Mouse (Mus musculus) hindbrain, embryonic 12.5 days (tissue): ENCODE measurements around the gene Tst. TPM values are rescaled to one million over a fixed set of nuclear protein-coding genes. Genes with fewer than 3 reads are reported as not detected.
A peak's percentile ranks its signal among the peaks of the same experiment; 100 is the strongest.

Experiments used
- ATAC-seq: fragments of 200-750 bp; cut with Nextera tagmentation; 2 replicates; pipeline ENCODE4 v1.8.0; 2017; ENCODE audit warnings: moderate TSS enrichment; ENCODE audit not compliant: low FRiP score
- H3K27ac ChIP-seq: fragments of 300-500 bp; sonication (generic); 2 replicates; pipeline ENCODE4 v1.5.1; 2016; ENCODE audit warnings: mild to moderate bottlenecking
- H3K27me3 ChIP-seq: fragments of 300-500 bp; sonication (generic); 2 replicates; pipeline ENCODE4 v1.6.1; 2016; ENCODE audit warnings: mild to moderate bottlenecking
- H3K36me3 ChIP-seq: fragments of 300-500 bp; sonication (generic); 2 replicates; pipeline ENCODE4 v1.6.1; 2016; ENCODE audit warnings: mild to moderate bottlenecking
- H3K4me1 ChIP-seq: fragments of 300-500 bp; sonication (generic); 2 replicates; pipeline ENCODE4 v1.6.1; 2016
- H3K4me2 ChIP-seq: fragments of 300-500 bp; sonication (generic); replicated peaks from 2 replicates; pipeline ENCODE4 v1.6.1; 2016; ENCODE audit warnings: mild to moderate bottlenecking
- H3K4me3 ChIP-seq: fragments of 300-500 bp; sonication (generic); 2 replicates; pipeline ENCODE4 v1.5.1; 2016; ENCODE audit warnings: mild to moderate bottlenecking
- H3K9ac ChIP-seq: fragments of 300-500 bp; sonication (generic); 2 replicates; pipeline ENCODE4 v1.6.1; 2016; ENCODE audit warnings: mild to moderate bottlenecking, moderate library complexity
- H3K9me3 ChIP-seq: fragments of 300-500 bp; sonication (generic); replicated peaks from 2 replicates; pipeline ENCODE4 v1.6.1; 2016; ENCODE audit warnings: mild to moderate bottlenecking
- WGBS: fragments of 180-500 bp; shearing (Covaris S2); methylation state at CpG from one replicate; pipeline ENCODE4 v1.1.7; 2016; 5-methylcytosine and 5-hydroxymethylcytosine counted together
- polyA plus RNA-seq: library from polyadenylated mRNA; unstranded; fragments of >200 nt; fragmentation: Nextera tagmentation; extraction: Ambion mirVana; gene quantifications from 2 replicates; pipeline ENCODE4 v1.2.1, GENCODE M21; 2016

The Tst gene
- polyA plus RNA-seq: 7.0 and 9.3 TPM in 2 replicates

GRCm38 (mm10) chr15:78405517-78406211, at the start of gene Tst:
Tst (minus strand) TSS chr15:78405907.
- H3K9me3 ChIP-seq: no peaks in the 10 kb centered on the region
- peak within 1 kb of the TSS; percentile 59 for H3K4me3 ChIP-seq
- H3K4me1 ChIP-seq: peaks cover 57% of the 10 kb centered on the region
- H3K36me3 ChIP-seq: no peaks in the 10 kb centered on the region
- H3K27me3 ChIP-seq: peaks cover 28% of the 10 kb centered on the region
- peak within 1 kb of the TSS; percentile 68 for H3K9ac ChIP-seq
- WGBS: 2% methylated on average over 34 of the region's 34 CpGs
- ATAC-seq: peak; percentile 55
- H3K27ac ChIP-seq: peak within 1 kb of the TSS; percentile 90
- H3K4me2 ChIP-seq: peak within 1 kb of the TSS; percentile 83

GRCm38 (mm10) chr15:78455168-78455567, 49.5 kb upstream of the Tst start:
- Histone ChIP-seq H3K27ac (no peak overlapping the region), H3K36me3 (no peaks in the 10 kb centered on the region), H3K27me3 (no peaks in the 10 kb centered on the region), H3K4me2 (no peak overlapping the region), H3K9ac (no peak overlapping the region), H3K4me1 (peaks cover 1% of the 10 kb centered on the region), H3K4me3 (no peak overlapping the region), H3K9me3 (no peaks in the 10 kb centered on the region)
- 85% methylated on average over 4 of the region's 4 CpGs for WGBS
- ATAC-seq: no peak

- H3K4me3 ChIP-seq: no peak overlapping the region
- no peak for ATAC-seq
- H3K27ac ChIP-seq: no peak overlapping the region
- peaks cover 13% of the 10 kb centered on the region for H3K4me1 ChIP-seq
- H3K4me2 ChIP-seq: no peak overlapping the region
- H3K27me3 ChIP-seq: no peaks in the 10 kb centered on the region
- H3K9ac ChIP-seq: no peak overlapping the region
- WGBS: 82% methylated on average over 3 of the region's 3 CpGs
- no peaks in the 10 kb centered on the region for H3K9me3 ChIP-seq
- H3K36me3 ChIP-seq: no peaks in the 10 kb centered on the region
Observed at GRCm38 (mm10) chr15:78452929-78453328, 47.2 kb upstream of the Tst start.

- no peak overlapping the region for H3K4me2 ChIP-seq
- no peak overlapping the region for H3K27ac ChIP-seq
- H3K36me3 ChIP-seq: no peaks in the 10 kb centered on the region
- H3K27me3 ChIP-seq: no peaks in the 10 kb centered on the region
- H3K4me3 ChIP-seq: no peak overlapping the region
- ATAC-seq: no peak
- H3K4me1 ChIP-seq: peaks cover 15% of the 10 kb centered on the region
- H3K9me3 ChIP-seq: no peaks in the 10 kb centered on the region
- no peak overlapping the region for H3K9ac ChIP-seq
- WGBS: 89% methylated on average over 2 of the region's 2 CpGs
Observed at GRCm38 (mm10) chr15:78451201-78451600, 45.5 kb upstream of the Tst start.

GRCm38 (mm10) chr15:78450419-78450768, 44.7 kb upstream of the Tst start:
- 89% methylated on average over 6 of the region's 6 CpGs for WGBS
- H3K27ac ChIP-seq: peak overlapping the region; percentile 64; the same call in 1 of the 2 replicates

GRCm38 (mm10) chr15:78449694-78450418, 44.1 kb upstream of the Tst start:
- no peaks in the 10 kb centered on the region for H3K36me3 ChIP-seq
- H3K4me1 ChIP-seq: peaks cover 15% of the 10 kb centered on the region
- WGBS: 32% methylated on average over 7 of the region's 7 CpGs
- peak overlapping the region; percentile 64 for H3K27ac ChIP-seq
- H3K27me3 ChIP-seq: no peaks in the 10 kb centered on the region
- no peak overlapping the region for H3K4me3 ChIP-seq
- no peak overlapping the region for H3K9ac ChIP-seq
- H3K4me2 ChIP-seq: no peak overlapping the region
- no peak for ATAC-seq
- no peaks in the 10 kb centered on the region for H3K9me3 ChIP-seq

More at GRCm38 (mm10) chr15:78450419-78450768, 44.7 kb upstream of the Tst start:
- no peaks in the 10 kb centered on the region for H3K9me3 ChIP-seq
- H3K4me1 ChIP-seq: peaks cover 15% of the 10 kb centered on the region
- no peaks in the 10 kb centered on the region for H3K36me3 ChIP-seq
- no peak for ATAC-seq
- no peaks in the 10 kb centered on the region for H3K27me3 ChIP-seq
- H3K9ac ChIP-seq: no peak overlapping the region
- no peak overlapping the region for H3K4me2 ChIP-seq
- H3K4me3 ChIP-seq: no peak overlapping the region

GRCm38 (mm10) chr15:78449131-78449530, 43.4 kb upstream of the Tst start:
- ATAC-seq: no peak
- Histone ChIP-seq H3K4me1 (peaks cover 15% of the 10 kb centered on the region), H3K4me2 (no peak overlapping the region), H3K9me3 (no peaks in the 10 kb centered on the region), H3K27me3 (no peaks in the 10 kb centered on the region), H3K4me3 (no peak overlapping the region), H3K27ac (no peak overlapping the region; the same call in 1 of the 2 replicates), H3K9ac (no peak overlapping the region), H3K36me3 (no peaks in the 10 kb centered on the region)
- WGBS: 65% methylated on average over 6 of the region's 6 CpGs

GRCm38 (mm10) chr15:78447746-78448535, 42.2 kb upstream of the Tst start:
- Histone ChIP-seq H3K27me3 (no peaks in the 10 kb centered on the region), H3K4me1 (peaks cover 23% of the 10 kb centered on the region), H3K4me2 (peak overlapping the region; percentile 58), H3K36me3 (no peaks in the 10 kb centered on the region), H3K9me3 (no peaks in the 10 kb centered on the region), H3K27ac (peak overlapping the region; percentile 60), H3K4me3 (peak overlapping the region; percentile 20), H3K9ac (peak overlapping the region; percentile 47; the same call in 1 of the 2 replicates)
- WGBS: 2% methylated on average over 22 of the region's 22 CpGs
- ATAC-seq: 0 out of 2 replicates have a peak, but pooled peaks have one; percentile 48

GRCm38 (mm10) chr15:78447121-78447520, 41.4 kb upstream of the Tst start:
- Histone ChIP-seq H3K27ac (no peak overlapping the region), H3K4me3 (no peak overlapping the region), H3K4me1 (peaks cover 23% of the 10 kb centered on the region), H3K9me3 (no peaks in the 10 kb centered on the region), H3K4me2 (no peak overlapping the region), H3K36me3 (no peaks in the 10 kb centered on the region), H3K9ac (no peak overlapping the region), H3K27me3 (no peaks in the 10 kb centered on the region)
- 55% methylated on average over 7 of the region's 7 CpGs for WGBS
- no peak for ATAC-seq

- Histone ChIP-seq H3K27ac (no peak overlapping the region), H3K9ac (peak overlapping the region; percentile 9; the same call in 1 of the 2 replicates), H3K36me3 (no peaks in the 10 kb centered on the region), H3K9me3 (no peaks in the 10 kb centered on the region), H3K4me1 (peaks cover 20% of the 10 kb centered on the region), H3K4me3 (no peak overlapping the region), H3K27me3 (no peaks in the 10 kb centered on the region), H3K4me2 (no peak overlapping the region)
- no peak for ATAC-seq
- WGBS: 43% methylated on average over 6 of the region's 6 CpGs
Observed at GRCm38 (mm10) chr15:78443857-78444256, 38.1 kb upstream of the Tst start.

GRCm38 (mm10) chr15:78442231-78442630, 36.5 kb upstream of the Tst start:
- Histone ChIP-seq H3K4me3 (no peak overlapping the region), H3K4me2 (no peak overlapping the region), H3K4me1 (peaks cover 29% of the 10 kb centered on the region), H3K9me3 (no peaks in the 10 kb centered on the region), H3K36me3 (no peaks in the 10 kb centered on the region), H3K27me3 (no peaks in the 10 kb centered on the region), H3K9ac (no peak overlapping the region), H3K27ac (no peak overlapping the region)
- 91% methylated on average over 19 of the region's 19 CpGs for WGBS
- no peak for ATAC-seq

- H3K36me3 ChIP-seq: peaks cover 16% of the 10 kb centered on the region
- H3K9ac ChIP-seq: no peak overlapping the region
- no peak overlapping the region for H3K4me2 ChIP-seq
- H3K4me1 ChIP-seq: peaks cover 60% of the 10 kb centered on the region
- no peak for ATAC-seq
- no peak overlapping the region for H3K27ac ChIP-seq
- no peaks in the 10 kb centered on the region for H3K9me3 ChIP-seq
- peaks cover 6% of the 10 kb centered on the region; the same call in 1 of the 2 replicates for H3K27me3 ChIP-seq
- WGBS: 72% methylated on average over 9 of the region's 9 CpGs
- H3K4me3 ChIP-seq: no peak overlapping the region
Observed at GRCm38 (mm10) chr15:78438973-78439372, 33.3 kb upstream of the Tst start.
